Mouse (Mus musculus) hindbrain, embryonic 11.5 days (tissue): Measurements from ENCODE around the gene Gm9780. TPM values are rescaled to one million over a fixed set of nuclear protein-coding genes. Genes with fewer than 3 reads are reported as not detected.
"Not testable (repeated sequence)": the region's sequence is repeated elsewhere in the genome, so short reads cannot be mapped to it uniquely, and the experiment has no call there.

Experiments
- ATAC-seq: fragments of 200-750 bp; cut with Nextera tagmentation; 2 replicates; pipeline ENCODE4 v1.8.0; 2017; ENCODE audit warnings: mild to moderate bottlenecking, moderate TSS enrichment, moderate library complexity; ENCODE audit not compliant: low FRiP score
- DNase-seq: peaks from one replicate; pipeline ENCODE4 v3.0.0-alpha.2; 2015; ENCODE audit warnings: low spot score
- H3K27ac ChIP-seq: fragments of 300-500 bp; sonication (generic); 2 replicates; pipeline ENCODE4 v1.5.1; 2014; ENCODE audit warnings: mild to moderate bottlenecking, low read depth, low read length
- H3K27me3 ChIP-seq: fragments of 300-500 bp; sonication (generic); 2 replicates; pipeline ENCODE4 v1.6.1; 2014; ENCODE audit warnings: mild to moderate bottlenecking, low read length, moderate library complexity, mixed read lengths; ENCODE audit not compliant: control insufficient read depth, insufficient read depth
- H3K36me3 ChIP-seq: fragments of 300-500 bp; sonication (generic); 2 replicates; pipeline ENCODE4 v1.6.1; 2014; ENCODE audit warnings: mild to moderate bottlenecking, low read length, moderate library complexity, mixed read lengths; ENCODE audit not compliant: control insufficient read depth, insufficient read depth
- H3K4me1 ChIP-seq: fragments of 300-500 bp; sonication (generic); replicated peaks from 2 replicates; pipeline ENCODE4 v1.6.1; 2014; ENCODE audit warnings: low read length, mixed read lengths; ENCODE audit not compliant: control insufficient read depth, insufficient read depth
- H3K4me2 ChIP-seq: fragments of 300-500 bp; sonication (generic); replicated peaks from 2 replicates; pipeline ENCODE4 v1.6.1; 2014; ENCODE audit warnings: mild to moderate bottlenecking, low read depth, low read length
- H3K4me3 ChIP-seq: fragments of 300-500 bp; sonication (generic); 2 replicates; pipeline ENCODE4 v1.5.1; 2014; ENCODE audit warnings: low read depth, low read length
- H3K9ac ChIP-seq: fragments of 300-500 bp; sonication (generic); 2 replicates; pipeline ENCODE4 v1.6.1; 2014; ENCODE audit warnings: low read depth, low read length
- H3K9me3 ChIP-seq: fragments of 300-500 bp; sonication (generic); 2 replicates; pipeline ENCODE4 v1.6.1; 2016; ENCODE audit warnings: low read length; ENCODE audit not compliant: control insufficient read depth
- WGBS: fragments of 180-500 bp; shearing (Covaris S2); extraction: QIAGEN DNeasy Blood & Tissue Kit; methylation state at CpG from one replicate; pipeline ENCODE4 v1.1.7; 2014; 5-methylcytosine and 5-hydroxymethylcytosine counted together
- polyA plus RNA-seq: library from polyadenylated mRNA; unstranded; fragments of >200 nt; fragmentation: Nextera tagmentation; extraction: Ambion mirVana; gene quantifications from 2 replicates; pipeline ENCODE4 v1.2.1, GENCODE M21; 2014

Gm9780 gene
- 0.67 and 2.0 TPM in 2 replicates for polyA plus RNA-seq

GRCm38 (mm10) chr14:26042611-26043010 is at the start of gene Gm9780:
Gm9780 (minus strand) TSS chr14:26042711.
- not testable (repeated sequence) for H3K27me3 ChIP-seq, ATAC-seq, H3K27ac ChIP-seq, H3K4me3 ChIP-seq, H3K9me3 ChIP-seq, H3K4me1 ChIP-seq, H3K9ac ChIP-seq, H3K4me2 ChIP-seq, H3K36me3 ChIP-seq, DNase-seq
- WGBS, result no CpG with 5 or more reads among the region's 26 CpGs

GRCm38 (mm10) chr14:26081997-26082396 is 39.5 kb upstream of the Gm9780 start, which contains the start of gene Cphx3:
Cphx3 (plus strand) TSS chr14:26082297.
- H3K4me2 ChIP-seq, DNase-seq, H3K9me3 ChIP-seq, H3K27me3 ChIP-seq, H3K27ac ChIP-seq, H3K36me3 ChIP-seq, ATAC-seq, H3K4me3 ChIP-seq, H3K4me1 ChIP-seq, H3K9ac ChIP-seq: not testable (repeated sequence)
- WGBS, result no CpG with 5 or more reads among the region's 1 CpGs

- WGBS, result no CpG with 5 or more reads among the region's 6 CpGs
- not testable (repeated sequence) for ATAC-seq, H3K9ac ChIP-seq, H3K36me3 ChIP-seq, H3K4me2 ChIP-seq, DNase-seq, H3K4me3 ChIP-seq, H3K27ac ChIP-seq, H3K27me3 ChIP-seq, H3K9me3 ChIP-seq, H3K4me1 ChIP-seq
Observed at GRCm38 (mm10) chr14:26081216-26081615, 38.7 kb upstream of the Gm9780 start, which contains the start of gene Cphx2. Cphx2 (plus strand) TSS chr14:26081516.

- not testable (repeated sequence) for H3K9ac ChIP-seq, H3K4me2 ChIP-seq, H3K27ac ChIP-seq, H3K27me3 ChIP-seq, H3K4me1 ChIP-seq, H3K36me3 ChIP-seq, H3K9me3 ChIP-seq, H3K4me3 ChIP-seq, ATAC-seq, DNase-seq
- WGBS, result no CpG with 5 or more reads among the region's 5 CpGs
Observed at GRCm38 (mm10) chr14:26076620-26077390, 34.3 kb upstream of the Gm9780 start.

- not testable (repeated sequence) for H3K9ac ChIP-seq, H3K9me3 ChIP-seq, H3K36me3 ChIP-seq, H3K4me3 ChIP-seq, H3K27ac ChIP-seq, H3K4me1 ChIP-seq, DNase-seq, H3K27me3 ChIP-seq, H3K4me2 ChIP-seq
- WGBS, result no CpG with 5 or more reads among the region's 10 CpGs
- peak; percentile 51; the same call in 1 of the 2 replicates for ATAC-seq
Observed at GRCm38 (mm10) chr14:26067325-26067633, 24.8 kb upstream of the Gm9780 start, which contains the start of gene Tmem254c. Tmem254c (minus strand) TSS chr14:26067355.

GRCm38 (mm10) chr14:26066574-26067324 is 24.2 kb upstream of the Gm9780 start:
- ATAC-seq, result peak; percentile 63; the same call in 1 of the 2 replicates
- H3K4me2 ChIP-seq, H3K9ac ChIP-seq, DNase-seq, H3K27me3 ChIP-seq, H3K4me1 ChIP-seq, H3K27ac ChIP-seq, H3K36me3 ChIP-seq, H3K9me3 ChIP-seq, H3K4me3 ChIP-seq: not testable (repeated sequence)
- no CpG with 5 or more reads among the region's 44 CpGs for WGBS

- H3K4me3 ChIP-seq, H3K9me3 ChIP-seq, DNase-seq: not testable (repeated sequence)
Observed at GRCm38 (mm10) chr14:26059362-26059761, 16.9 kb upstream of the Gm9780 start.

GRCm38 (mm10) chr14:26058184-26058583 is 15.7 kb upstream of the Gm9780 start:
- not testable (repeated sequence) for H3K27ac ChIP-seq, H3K4me1 ChIP-seq, H3K4me2 ChIP-seq, H3K9me3 ChIP-seq, H3K27me3 ChIP-seq, H3K4me3 ChIP-seq, H3K36me3 ChIP-seq, ATAC-seq, H3K9ac ChIP-seq, DNase-seq
- WGBS, result no CpG with 5 or more reads among the region's 3 CpGs

More at GRCm38 (mm10) chr14:26059362-26059761, 16.9 kb upstream of the Gm9780 start:
- not testable (repeated sequence) for H3K4me2 ChIP-seq, H3K4me1 ChIP-seq, H3K36me3 ChIP-seq, H3K27me3 ChIP-seq, H3K9ac ChIP-seq, ATAC-seq, H3K27ac ChIP-seq
- no CpG with 5 or more reads among the region's 6 CpGs for WGBS
